In genomic region chr10:4432996-4433755, GRCm38 (mm10) we compare ENCODE assay signal across 8 mouse cellular contexts. TPM values are rescaled to one million over a fixed set of nuclear protein-coding genes. Genes with fewer than 3 reads are reported as not detected.
A peak's percentile ranks its signal among the peaks of the same experiment; 100 is the strongest.
DNase-seq lines count a peak whose midpoint lies in the region; ATAC-seq and TF ChIP-seq lines count a peak whose summit lies in the region.

No protein-coding gene starts in this region.

- H3K9me3 ChIP-seq in neural tube, embryonic 11.5 days (ENCODE audit: control insufficient read depth, low read length): no peaks in the 10 kb centered on the region
- H3K9me3 ChIP-seq in hindbrain, embryonic 11.5 days (ENCODE audit: control insufficient read depth, low read length): no peaks in the 10 kb centered on the region
- H3K9me3 ChIP-seq in liver, embryonic 13.5 days (replicated peaks): no peaks in the 10 kb centered on the region

- H3K27me3 ChIP-seq in neural tube, embryonic 11.5 days (ENCODE audit: control insufficient read depth, insufficient read depth, low read length): no peaks in the 10 kb centered on the region
- H3K27me3 ChIP-seq in hindbrain, embryonic 11.5 days (ENCODE audit: control insufficient read depth, insufficient read depth, low read length): no peaks in the 10 kb centered on the region
- H3K27me3 ChIP-seq in liver, embryonic 13.5 days: no peaks in the 10 kb centered on the region
- H3K27me3 ChIP-seq in small intestine, adult 2 months (ENCODE audit: control insufficient read depth, insufficient read depth, low read length): no peaks in the 10 kb centered on the region

- H3K4me1 ChIP-seq in neural tube, embryonic 11.5 days (ENCODE audit: control insufficient read depth, insufficient read depth, low read length): 0 out of 2 replicates have a peak, but pooled peaks cover 3% of the 10 kb centered on the region
- H3K4me1 ChIP-seq in cortical plate, adult 2 months (ENCODE audit: control insufficient read depth, insufficient read depth, low read length): peaks cover 9% of the 10 kb centered on the region
- H3K4me1 ChIP-seq in hindbrain, embryonic 11.5 days (replicated peaks; ENCODE audit: control insufficient read depth, insufficient read depth, low read length): no peaks in the 10 kb centered on the region
- H3K4me1 ChIP-seq in liver, embryonic 13.5 days (replicated peaks): peaks cover 39% of the 10 kb centered on the region
- 0 out of 2 replicates have a peak, but pooled peaks cover 1% of the 10 kb centered on the region for H3K4me1 ChIP-seq in small intestine, adult 2 months (ENCODE audit: control insufficient read depth, insufficient read depth, insufficient read length, low read length)

- no peak for DNase-seq in neural tube, embryonic 11.5 days (ENCODE audit: low spot score)
- DNase-seq in neural tube, embryonic 10.5 days (ENCODE audit: extremely low spot score, low spot score): no peak
- peak; percentile 42 for DNase-seq in hindbrain, embryonic 11.5 days (ENCODE audit: low spot score)
- peak; percentile 23 for DNase-seq in liver, embryonic 13.5 days
- DNase-seq in cerebellum, adult 8-10 months: no peak
- no peak for DNase-seq in spleen, postnatal 10 days (ENCODE audit: low spot score in 2 of 2)

- TF ChIP-seq CTCF in cortical plate, adult 2 months (IDR thresholded peaks at IDR 0.05; ENCODE audit: extremely low read depth, insufficient read depth, low read length): no peak
- TF ChIP-seq CTCF in small intestine, adult 2 months (IDR thresholded peaks at IDR 0.05; ENCODE audit: extremely low read depth, insufficient read length, insufficient replicate concordance, low read depth, low read length): no peak

- peak overlapping the region; percentile 73 for H3K9ac ChIP-seq in neural tube, embryonic 11.5 days (ENCODE audit: low read length)
- peak overlapping the region; percentile 77 for H3K9ac ChIP-seq in hindbrain, embryonic 11.5 days (ENCODE audit: low read depth, low read length)
- peak overlapping the region; percentile 87 for H3K9ac ChIP-seq in liver, embryonic 13.5 days

- H3K4me2 ChIP-seq in neural tube, embryonic 11.5 days (ENCODE audit: low read depth): peak overlapping the region; percentile 43
- peak overlapping the region; percentile 52 for H3K4me2 ChIP-seq in hindbrain, embryonic 11.5 days (replicated peaks; ENCODE audit: low read depth, low read length)
- peak overlapping the region; percentile 72 for H3K4me2 ChIP-seq in liver, embryonic 13.5 days

- H3K4me3 ChIP-seq in neural tube, embryonic 11.5 days (ENCODE audit: low read depth, low read length): peak overlapping the region; percentile 55
- H3K4me3 ChIP-seq in cortical plate, adult 2 months (ENCODE audit: insufficient read depth, low read length): peak overlapping the region; percentile 82
- peak overlapping the region; percentile 65 for H3K4me3 ChIP-seq in hindbrain, embryonic 11.5 days (ENCODE audit: low read depth, low read length)
- peak overlapping the region; percentile 76 for H3K4me3 ChIP-seq in liver, embryonic 13.5 days (replicated peaks)
- peak overlapping the region; percentile 99 for H3K4me3 ChIP-seq in small intestine, adult 2 months (ENCODE audit: low read depth, low read length)

- TF ChIP-seq POLR2A in cortical plate, adult 2 months (IDR thresholded peaks at IDR 0.05; ENCODE audit: extremely low read depth, insufficient read depth, low read length): no peak
- TF ChIP-seq POLR2A in small intestine, adult 2 months (IDR thresholded peaks at IDR 0.05; ENCODE audit: low read depth, low read length): no peak

- H3K27ac ChIP-seq in neural tube, embryonic 11.5 days (ENCODE audit: low read depth, low read length): peak overlapping the region; percentile 57; the same call in 1 of the 2 replicates
- H3K27ac ChIP-seq in cortical plate, adult 2 months (ENCODE audit: insufficient read depth, low read length): peak overlapping the region; percentile 53; the same call in 1 of the 2 replicates
- H3K27ac ChIP-seq in hindbrain, embryonic 11.5 days (ENCODE audit: low read depth, low read length): peak overlapping the region; percentile 72
- H3K27ac ChIP-seq in liver, embryonic 13.5 days: peak overlapping the region; percentile 92
- peak overlapping the region; percentile 98 for H3K27ac ChIP-seq in small intestine, adult 2 months (ENCODE audit: insufficient read depth, low read depth, low read length)

- 0 out of 2 replicates have a peak, but pooled peaks have one; percentile 0 for ATAC-seq in neural tube, embryonic 11.5 days (ENCODE audit: insufficient read depth, low FRiP score, low TSS enrichment)
- ATAC-seq in hindbrain, embryonic 11.5 days (ENCODE audit: low FRiP score): no peak; the same call in 1 of the 2 replicates
- ATAC-seq in liver, embryonic 13.5 days (ENCODE audit: low read depth): no peak

- no peaks in the 10 kb centered on the region; the same call in 1 of the 2 replicates for H3K36me3 ChIP-seq in neural tube, embryonic 11.5 days (ENCODE audit: control insufficient read depth, insufficient read depth, low read length)
- H3K36me3 ChIP-seq in hindbrain, embryonic 11.5 days (ENCODE audit: control insufficient read depth, insufficient read depth, low read length): no peaks in the 10 kb centered on the region
- peaks cover 32% of the 10 kb centered on the region for H3K36me3 ChIP-seq in liver, embryonic 13.5 days
- H3K36me3 ChIP-seq in small intestine, adult 2 months (ENCODE audit: control insufficient read depth, insufficient read depth, low read length): peaks cover 10% of the 10 kb centered on the region

- 12% methylated on average over 19 of the region's 19 CpGs for WGBS in neural tube, embryonic 11.5 days
- 11% methylated on average over 19 of the region's 19 CpGs for WGBS in hindbrain, embryonic 11.5 days
- WGBS in liver, embryonic 13.5 days (ENCODE audit: insufficient replicate concordance): 5% methylated on average over 19 of the region's 19 CpGs
- WGBS in small intestine, adult 2 months: 5% methylated on average over 19 of the region's 19 CpGs

RNA-seq across cellular contexts. Expression of gene Armt1, which starts 0.9 kb away (rescaled TPM):
- polyA plus RNA-seq in neural tube, embryonic 11.5 days (2014; fragmentation: Nextera tagmentation; extraction: Ambion mirVana): 26.3 and 27.2 TPM in 2 replicates
- 21.1 and 22.6 TPM in 2 replicates for polyA plus RNA-seq in cortical plate, adult 2 months (2012; rRNA removed)
- 27.6 and 27.7 TPM in 2 replicates for polyA plus RNA-seq in hindbrain, embryonic 11.5 days (2014; fragmentation: Nextera tagmentation; extraction: Ambion mirVana)
- polyA plus RNA-seq in liver, embryonic 13.5 days (2015; fragmentation: Nextera tagmentation; extraction: Ambion mirVana): 19.4 and 21.7 TPM in 2 replicates
- polyA plus RNA-seq in small intestine, adult 2 months (2012; rRNA removed): 2.5 and 4.5 TPM in 2 replicates

RNA-seq across cellular contexts. Expression of gene Rmnd1, which starts 1.0 kb away (rescaled TPM):
- polyA plus RNA-seq in neural tube, embryonic 11.5 days (2014; fragmentation: Nextera tagmentation; extraction: Ambion mirVana): 47.6 and 49.7 TPM in 2 replicates
- 109 and 118 TPM in 2 replicates for polyA plus RNA-seq in cortical plate, adult 2 months (2012; rRNA removed)
- polyA plus RNA-seq in hindbrain, embryonic 11.5 days (2014; fragmentation: Nextera tagmentation; extraction: Ambion mirVana): 49.0 and 51.9 TPM in 2 replicates
- polyA plus RNA-seq in liver, embryonic 13.5 days (2015; fragmentation: Nextera tagmentation; extraction: Ambion mirVana): 21.4 and 25.0 TPM in 2 replicates
- polyA plus RNA-seq in small intestine, adult 2 months (2012; rRNA removed): 10.0 and 17.1 TPM in 2 replicates

RNA-seq across cellular contexts. Expression of gene Zbtb2, which starts 45.3 kb away (rescaled TPM):
- polyA plus RNA-seq in neural tube, embryonic 11.5 days (2014; fragmentation: Nextera tagmentation; extraction: Ambion mirVana): 20.3 and 22.3 TPM in 2 replicates
- 7.8 and 7.9 TPM in 2 replicates for polyA plus RNA-seq in cortical plate, adult 2 months (2012; rRNA removed)
- 20.2 and 23.1 TPM in 2 replicates for polyA plus RNA-seq in hindbrain, embryonic 11.5 days (2014; fragmentation: Nextera tagmentation; extraction: Ambion mirVana)
- 4.4 and 5.7 TPM in 2 replicates for polyA plus RNA-seq in liver, embryonic 13.5 days (2015; fragmentation: Nextera tagmentation; extraction: Ambion mirVana)
- 3.4 and 8.1 TPM in 2 replicates for polyA plus RNA-seq in small intestine, adult 2 months (2012; rRNA removed)

RNA-seq across cellular contexts. Expression of gene Ccdc170, which starts 49.1 kb away (rescaled TPM):
- polyA plus RNA-seq in neural tube, embryonic 11.5 days (2014; fragmentation: Nextera tagmentation; extraction: Ambion mirVana): 0.19 TPM in 1 of 2 replicates, not detected in the other
- polyA plus RNA-seq in cortical plate, adult 2 months (2012; rRNA removed): 0.31 and 0.32 TPM in 2 replicates
- polyA plus RNA-seq in hindbrain, embryonic 11.5 days (2014; fragmentation: Nextera tagmentation; extraction: Ambion mirVana): 0.40 and 0.50 TPM in 2 replicates
- not detected in 2 replicates for polyA plus RNA-seq in liver, embryonic 13.5 days (2015; fragmentation: Nextera tagmentation; extraction: Ambion mirVana)
- polyA plus RNA-seq in small intestine, adult 2 months (2012; rRNA removed): not detected in 2 replicates

Comparison
In these comparisons a context has a peak if more than half of its experiments do, and no peak if none do; other contexts are left out.
1. DNase-seq: peak in hindbrain, embryonic 11.5 days (single experiment) and liver, embryonic 13.5 days (single experiment); none in neural tube, embryonic 11.5 days (single experiment), neural tube, embryonic 10.5 days (single experiment), cerebellum, adult 8-10 months (single experiment) and spleen, postnatal 10 days (0 of 2).
2. Peak in every context shown above with its lines, with median percentiles within 50 percentile points of each other: H3K27ac ChIP-seq, H3K4me2 ChIP-seq, H3K4me3 ChIP-seq and H3K9ac ChIP-seq.